Mouse (Mus musculus): ENCODE data around the gene Ndst2.

Gene Ndst2

DNA sequence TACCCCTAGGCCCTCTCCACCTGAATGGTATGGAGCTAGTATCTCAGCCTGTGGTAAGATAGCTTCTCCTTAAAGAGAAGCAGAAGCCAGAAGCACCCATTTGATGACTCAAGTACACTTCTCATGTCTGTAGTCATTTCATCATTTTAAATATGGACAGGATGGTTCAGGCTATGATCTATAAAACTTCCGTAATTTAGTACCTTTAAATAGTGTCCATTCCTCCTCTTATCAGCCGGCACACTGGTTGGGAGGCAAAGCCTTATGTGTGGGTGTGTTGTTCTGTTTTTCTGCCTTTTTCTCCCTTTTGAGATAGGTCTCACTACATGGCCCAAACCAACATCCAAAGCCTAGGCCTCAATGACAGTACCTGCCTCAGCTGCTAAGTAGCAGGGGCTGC lies 35.8 kb downstream of the Ndst2 start:
- DNase-seq (ENCODE audit: low spot score), result no peak

DNA sequence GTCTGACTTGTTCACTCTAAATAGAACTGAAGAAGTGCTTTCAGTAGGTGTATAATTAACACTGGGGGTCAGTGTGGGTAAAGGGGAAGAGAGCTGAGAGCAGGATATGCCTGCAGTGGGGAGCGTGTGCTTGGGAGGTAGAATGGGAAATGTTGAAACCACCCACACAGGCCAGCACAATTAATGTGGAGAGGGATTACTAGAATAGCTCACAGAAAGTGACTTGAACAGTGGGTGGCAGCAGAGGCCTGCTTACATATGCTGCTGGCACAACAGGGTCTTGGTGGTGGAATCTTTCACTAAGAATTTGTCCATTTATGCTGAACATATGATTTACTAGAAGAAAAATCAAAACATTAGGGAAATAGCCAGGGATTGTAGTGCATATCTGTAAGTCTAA lies 37.4 kb downstream of the Ndst2 start:
- DNase-seq (ENCODE audit: low spot score), result no peak

DNA sequence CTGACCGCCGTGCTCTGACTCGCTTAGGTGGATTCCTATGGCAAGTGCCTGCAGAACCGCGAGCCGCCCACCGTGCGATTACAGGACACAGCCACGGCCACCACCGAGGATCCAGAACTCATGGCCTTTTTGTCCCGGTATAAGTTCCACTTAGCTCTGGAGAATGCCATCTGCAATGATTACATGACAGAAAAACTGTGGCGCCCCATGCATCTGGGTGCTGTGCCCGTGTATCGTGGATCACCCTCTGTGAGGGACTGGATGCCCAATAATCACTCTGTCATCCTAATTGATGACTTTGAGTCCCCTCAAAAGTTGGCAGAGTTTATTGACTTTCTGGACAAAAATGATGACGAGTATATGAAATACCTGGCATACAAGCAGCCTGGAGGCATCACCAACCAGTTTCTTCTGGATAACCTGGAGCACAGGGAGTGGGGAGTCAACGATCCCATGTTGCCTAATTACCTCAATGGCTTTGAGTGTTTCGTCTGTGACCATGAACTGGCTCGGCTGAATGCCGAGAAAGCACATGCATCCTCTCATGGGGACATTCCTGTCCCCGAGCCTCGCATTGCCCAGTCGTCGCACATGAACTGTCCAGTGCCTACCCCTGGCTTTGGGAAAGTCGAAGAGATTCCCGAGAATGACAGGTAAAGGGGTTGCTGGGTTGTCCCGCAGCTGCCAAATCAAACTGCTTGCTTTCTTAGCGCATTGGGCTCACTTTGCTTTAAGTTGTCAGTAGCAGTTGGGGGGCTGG lies 38.4 kb downstream of the Ndst2 start:
- DNase-seq (ENCODE audit: low spot score), result no peak

DNA sequence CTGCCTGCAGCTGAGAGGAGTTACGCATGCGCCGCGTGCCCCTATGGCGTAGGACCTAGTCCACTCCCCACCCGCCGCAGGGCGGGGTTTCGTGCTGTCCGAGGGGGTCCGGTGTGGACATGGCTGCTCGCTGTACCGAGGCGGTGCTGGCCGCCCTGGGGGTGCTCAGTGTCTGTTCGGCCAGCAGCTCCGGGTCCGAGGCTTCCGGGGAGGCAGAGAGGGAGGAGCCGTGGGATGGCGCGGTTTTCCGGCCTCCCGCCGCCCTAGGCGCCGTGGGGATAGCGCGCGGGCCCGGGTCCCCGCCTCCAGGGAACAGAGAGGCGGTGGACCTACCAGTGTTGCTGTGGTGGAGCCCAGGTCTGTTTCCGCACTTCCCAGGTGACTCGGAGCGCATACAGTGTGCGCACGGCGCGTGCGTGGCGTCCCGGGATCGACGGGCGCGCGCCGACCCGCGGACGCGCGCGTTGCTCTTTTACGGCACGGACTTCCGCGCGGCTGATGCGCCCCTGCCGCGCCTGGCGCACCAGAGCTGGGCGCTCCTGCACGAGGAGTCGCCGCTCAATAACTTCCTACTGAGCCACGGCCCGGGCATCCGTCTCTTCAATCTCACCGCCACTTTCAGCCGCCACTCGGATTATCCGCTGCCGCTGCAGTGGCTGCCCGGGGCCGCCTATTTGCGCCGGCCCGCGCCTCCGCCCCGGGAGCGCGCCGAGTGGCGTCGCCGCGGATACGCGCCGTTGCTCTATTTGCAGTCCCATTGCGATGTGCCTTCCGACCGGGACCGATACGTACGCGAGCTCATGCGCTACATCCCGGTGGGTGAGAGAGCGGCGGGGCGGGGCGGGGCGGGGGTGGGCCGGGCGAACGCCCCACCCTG lies 39.2 kb downstream of the Ndst2 start, which contains the start of gene Fut11:
Gene Fut11, plus strand, starts transcription at position 85 of the 877 bp plus-strand sequence.
- DNase-seq (ENCODE audit: low spot score), result peak; percentile 84

DNA sequence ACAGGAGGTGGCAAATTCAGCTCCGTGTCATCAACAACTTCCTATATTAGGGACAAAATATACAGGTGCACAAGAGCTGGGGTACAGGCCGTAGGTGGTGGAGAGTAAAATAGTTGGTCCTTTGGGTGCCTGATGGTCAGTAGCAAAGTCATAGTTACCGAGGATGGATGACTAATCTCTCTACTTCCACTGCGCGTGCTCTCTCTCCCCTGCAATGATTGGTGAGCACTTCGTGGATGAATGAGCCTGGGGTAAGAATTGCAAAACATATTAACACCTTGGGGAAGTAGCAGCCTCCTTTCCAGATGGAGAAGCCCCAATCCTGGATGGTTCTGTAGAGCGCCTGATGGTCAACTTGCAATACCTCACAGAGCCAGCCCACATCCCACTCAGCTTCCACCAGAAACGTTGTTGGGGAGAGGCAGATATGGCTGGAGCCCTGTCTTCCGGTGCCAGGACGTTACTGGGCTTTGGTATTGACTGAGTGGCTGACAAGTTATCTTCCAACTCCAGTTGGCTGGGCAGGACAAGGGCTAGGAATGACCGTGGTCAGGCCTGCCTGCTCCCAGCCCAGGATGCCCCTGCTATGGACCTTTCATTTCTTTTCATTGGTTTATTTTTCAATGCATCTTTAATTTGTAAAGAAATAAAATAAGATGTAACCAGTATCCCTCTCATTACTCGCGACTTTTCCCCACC lies 40.0 kb downstream of the Ndst2 start:
- no peak for DNase-seq (ENCODE audit: low spot score)

DNA sequence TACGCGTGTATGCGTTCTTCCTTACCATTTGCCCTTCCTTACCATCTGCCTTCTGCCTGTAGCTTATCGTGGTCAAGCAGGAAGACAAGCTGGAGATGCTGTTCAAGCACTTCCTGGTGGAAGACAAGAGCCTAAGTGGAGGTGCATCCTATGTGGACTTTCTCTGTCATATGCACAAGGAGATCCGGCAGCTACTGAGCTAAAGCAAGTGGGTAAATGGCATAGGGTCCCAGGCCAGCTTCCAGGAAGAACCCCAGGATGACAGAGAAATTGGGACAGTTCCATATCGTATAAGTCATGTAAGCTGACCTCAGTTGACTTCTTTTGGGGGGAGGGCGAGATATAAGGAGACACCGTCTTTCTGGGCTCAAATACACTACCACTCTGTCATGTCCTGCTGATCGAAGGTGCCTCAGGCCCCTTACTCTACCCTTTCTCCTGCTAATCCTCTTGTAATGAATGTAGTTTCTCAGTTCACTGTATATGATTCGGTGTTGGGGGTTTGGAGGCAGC lies 40.7 kb downstream of the Ndst2 start:
- no peak for DNase-seq (ENCODE audit: low spot score)

DNA sequence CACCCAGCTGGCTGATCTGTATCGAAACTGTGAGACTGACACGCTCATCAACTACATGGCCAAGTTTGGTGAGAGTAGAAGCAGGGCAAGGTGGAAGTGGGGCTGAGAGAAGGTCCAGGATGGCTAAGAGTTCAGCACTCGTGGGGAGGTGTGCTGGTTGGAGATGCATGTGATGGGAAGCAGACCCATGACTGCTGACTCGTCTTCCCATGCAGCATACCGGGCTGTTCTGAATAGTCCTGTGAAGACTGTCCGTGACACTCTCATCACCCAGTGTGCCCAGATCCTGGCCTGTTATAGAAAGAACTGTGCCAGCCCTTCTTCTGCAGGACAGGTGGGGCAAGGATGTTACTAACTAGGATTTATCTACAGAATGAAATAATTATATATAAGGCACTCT lies 42.6 kb downstream of the Ndst2 start:
- no peak for DNase-seq (ENCODE audit: low spot score)

DNA sequence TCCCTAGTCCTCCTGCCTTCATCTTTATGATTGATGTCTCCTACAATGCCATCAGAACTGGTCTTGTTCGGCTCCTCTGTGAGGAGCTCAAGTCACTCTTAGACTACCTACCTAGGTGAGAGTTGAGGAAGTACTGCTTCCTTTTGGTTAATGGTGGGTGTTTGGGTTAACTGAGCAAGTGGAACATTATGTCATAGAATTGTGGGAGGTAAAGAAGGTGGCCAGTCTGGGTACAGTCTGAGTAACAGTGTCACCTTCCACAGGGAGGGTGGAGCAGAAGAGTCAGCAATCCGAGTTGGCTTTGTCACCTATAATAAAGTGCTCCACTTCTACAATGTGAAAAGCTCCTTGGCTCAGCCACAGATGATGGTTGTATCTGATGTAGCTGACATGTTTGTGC lies 45.4 kb downstream of the Ndst2 start:
- DNase-seq (ENCODE audit: low spot score), result no peak

DNA sequence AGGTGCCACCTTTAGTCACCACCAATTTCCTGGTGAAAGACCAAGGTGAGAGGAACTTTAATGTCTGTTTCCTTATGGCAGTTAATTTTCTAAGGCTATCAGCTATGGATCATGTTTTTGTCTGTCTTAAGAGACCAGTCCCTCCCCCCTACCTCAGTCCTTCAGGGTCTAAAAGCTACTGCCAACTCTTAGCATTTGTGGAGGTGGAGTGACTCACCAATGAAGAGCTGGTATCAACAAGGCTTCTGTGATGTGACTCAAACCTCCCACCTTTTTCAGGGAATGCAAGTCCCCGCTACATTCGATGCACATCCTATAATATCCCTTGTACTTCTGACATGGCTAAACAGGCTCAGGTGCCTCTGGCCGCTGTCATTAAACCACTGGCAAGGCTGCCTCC lies 47.8 kb downstream of the Ndst2 start:
- DNase-seq (ENCODE audit: low spot score), result no peak

DNA sequence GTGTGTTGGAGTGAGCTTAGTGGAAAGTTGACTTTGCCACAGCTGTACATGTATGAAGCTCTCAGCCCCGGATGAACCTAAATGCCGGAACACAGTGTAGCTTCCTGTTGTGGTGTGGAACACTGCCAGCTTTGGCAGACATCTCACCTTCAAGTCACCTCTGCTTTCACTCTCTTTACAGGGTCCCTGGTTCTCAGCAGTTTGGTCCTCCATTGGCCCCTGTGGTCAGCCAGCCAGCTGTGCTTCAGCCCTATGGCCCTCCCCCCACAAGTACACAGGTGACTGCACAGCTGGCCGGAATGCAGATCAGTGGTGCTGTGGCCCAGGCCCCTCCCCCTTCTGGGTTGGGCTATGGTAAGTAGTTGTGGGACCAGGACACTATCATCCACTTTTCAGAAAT lies 51.9 kb downstream of the Ndst2 start:
- no peak for DNase-seq (ENCODE audit: low spot score)

DNA sequence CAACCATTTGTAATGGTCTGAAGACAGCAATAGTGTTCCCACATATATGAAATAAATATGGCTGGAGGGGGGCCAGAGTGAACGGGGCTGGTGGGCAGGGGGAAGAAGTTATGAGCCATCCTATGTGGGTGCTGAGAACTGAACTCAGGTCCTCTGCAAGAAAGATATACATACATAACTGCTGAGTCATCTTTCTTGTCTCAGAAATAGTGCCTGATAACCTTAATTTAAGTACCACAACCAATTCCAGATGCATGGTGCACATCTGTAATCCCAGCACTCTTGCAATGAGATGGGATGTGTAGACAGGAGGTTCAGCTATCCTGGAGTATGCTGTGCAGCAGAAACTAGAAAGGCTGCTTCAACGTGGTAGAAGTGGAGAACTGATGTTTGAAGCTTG lies 52.6 kb downstream of the Ndst2 start:
- no peak for DNase-seq (ENCODE audit: low spot score)

DNA sequence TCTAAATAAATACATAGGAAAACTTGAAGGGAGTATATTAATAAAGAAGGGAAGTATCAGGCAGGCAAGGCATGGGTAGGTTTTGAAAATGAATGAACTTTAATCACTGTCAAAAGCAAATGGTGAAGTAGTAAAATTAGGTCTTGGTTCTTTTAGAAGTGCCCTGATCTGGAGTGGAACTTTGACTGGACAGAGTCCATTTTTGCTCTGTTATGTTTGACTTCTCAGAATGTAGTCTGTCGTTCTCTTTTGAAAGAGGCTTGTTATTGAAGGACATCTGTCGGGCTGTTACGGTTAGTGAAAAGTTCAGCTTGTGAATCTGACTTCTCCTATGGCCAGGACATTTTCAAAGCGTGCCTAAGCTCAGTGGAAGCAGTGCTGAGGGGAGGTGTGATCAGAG lies 56.5 kb downstream of the Ndst2 start:
- DNase-seq (ENCODE audit: low spot score), result no peak

DNA sequence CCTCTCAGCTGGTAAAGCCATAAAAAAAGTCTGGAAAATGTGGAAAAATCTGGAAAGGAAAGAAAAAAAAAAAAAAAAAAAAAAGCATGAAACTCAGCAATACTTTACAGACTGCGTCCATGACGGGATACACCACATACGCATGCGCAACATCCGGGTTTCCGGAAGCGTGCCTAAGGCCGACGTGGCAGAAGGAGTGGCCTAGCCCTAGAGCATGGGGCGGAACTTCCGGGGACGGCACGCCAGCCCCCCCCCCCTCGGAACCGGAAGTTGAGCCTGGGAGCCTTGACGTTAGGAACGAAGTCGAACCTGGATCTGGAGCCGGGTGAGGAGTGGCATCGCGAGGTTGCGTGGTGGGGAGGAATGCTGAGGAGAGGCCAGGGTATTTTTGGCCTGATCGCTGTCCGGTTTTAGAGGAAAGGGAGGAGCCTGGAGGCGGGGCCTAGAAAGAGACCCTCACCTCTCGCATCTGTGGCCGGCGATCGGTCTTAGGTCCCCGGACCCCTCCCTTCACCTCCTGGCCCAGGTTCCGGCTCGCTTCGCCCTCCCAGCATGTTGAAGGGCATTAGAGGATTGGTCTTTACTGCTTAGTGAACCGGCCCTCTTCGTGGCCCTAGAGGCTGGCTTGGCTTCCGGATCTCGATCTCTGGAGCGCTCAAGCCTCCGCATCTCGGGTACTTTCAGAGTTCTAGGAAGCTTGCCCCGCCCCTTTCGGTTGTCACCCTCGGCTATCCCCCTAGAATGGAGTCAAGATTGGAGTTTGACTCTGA lies 60.1 kb downstream of the Ndst2 start, which contains the start of gene Sec24c:
Gene Sec24c, plus strand, starts transcription at position 245 of the 770 bp plus-strand sequence.
- peak; percentile 97 for DNase-seq (ENCODE audit: low spot score)

DNA sequence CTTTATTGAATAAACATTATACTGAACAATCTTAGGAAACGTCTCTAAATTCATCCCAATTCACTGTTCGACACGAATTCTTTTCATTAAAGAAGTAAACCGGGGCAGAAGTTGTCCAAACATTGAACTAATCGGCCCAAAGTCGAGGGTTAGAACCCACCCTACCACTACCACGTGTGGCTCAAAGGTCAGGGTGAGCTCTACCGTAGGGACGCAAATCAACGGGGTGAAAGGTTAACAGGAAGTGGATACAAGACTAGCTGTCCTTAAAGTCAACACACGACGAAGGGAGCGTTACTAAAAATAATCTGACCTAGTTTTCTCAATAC lies 60.7 kb downstream of the Ndst2 start:
- DNase-seq (ENCODE audit: low spot score), result no peak
